Mouse (Mus musculus) stomach, postnatal 0 days (tissue): ENCODE measurements around the gene Csrnp2.

Experiments
- CTCF ChIP-seq: IDR thresholded peaks from 2 replicates; pipeline ENCODE4 v1.5.1; 2016; ENCODE audit warnings: antibody characterized with exemption, low read depth, mild to moderate bottlenecking, moderate library complexity
- EP300 ChIP-seq: optimal IDR thresholded peaks from 2 replicates; pipeline ENCODE3; 2016; ENCODE audit warnings: antibody characterized with exemption

DNA sequence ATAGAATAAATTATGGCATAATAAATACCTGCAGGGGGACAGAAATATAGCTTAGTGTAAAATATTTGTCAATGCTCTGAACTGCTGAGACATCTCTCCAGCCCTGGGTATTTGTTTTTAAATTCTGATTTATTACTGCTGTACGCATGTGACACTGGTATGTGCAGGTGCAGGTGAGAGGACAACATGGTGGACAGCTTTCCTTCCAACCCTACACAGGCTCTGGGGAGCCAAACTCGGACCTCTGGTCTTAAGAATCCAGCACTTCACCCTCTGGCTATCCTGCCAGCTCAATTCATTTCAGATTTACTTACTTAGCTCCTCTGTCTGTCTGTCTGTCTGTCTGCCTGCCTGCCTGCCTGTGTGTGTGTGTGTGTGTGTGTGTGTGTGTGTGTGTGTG, 19.8 kb upstream of the Csrnp2 start:
- TF ChIP-seq CTCF (no peak), EP300 (no peak)
